Mouse (Mus musculus) limb, embryonic 10.5 days (tissue): ENCODE data around the gene Ulk2. TPM values are rescaled to one million over a fixed set of nuclear protein-coding genes. Genes with fewer than 3 reads are reported as not detected.
"Not testable (repeated sequence)": the region's sequence is repeated elsewhere in the genome, so short reads cannot be mapped to it uniquely, and the experiment has no call there.

ENCODE experiments used
- DNase-seq: peaks from one replicate; pipeline ENCODE4 v3.0.0-alpha.2; 2017; ENCODE audit warnings: low spot score
- H3K27ac ChIP-seq: fragments of 300-500 bp; sonication (generic); 2 replicates; pipeline ENCODE4 v1.5.1; 2016; ENCODE audit warnings: mild to moderate bottlenecking
- H3K27me3 ChIP-seq: fragments of 300-500 bp; sonication (generic); 2 replicates; pipeline ENCODE4 v1.6.1; 2016; ENCODE audit warnings: low read depth, mild to moderate bottlenecking; ENCODE audit not compliant: poor library complexity, severe bottlenecking
- H3K36me3 ChIP-seq: fragments of 300-500 bp; sonication (generic); 2 replicates; pipeline ENCODE4 v1.6.1; 2016; ENCODE audit warnings: mild to moderate bottlenecking, moderate library complexity
- H3K4me1 ChIP-seq: fragments of 300-500 bp; sonication (generic); 2 replicates; pipeline ENCODE4 v1.6.1; 2016
- H3K4me3 ChIP-seq: fragments of 300-500 bp; sonication (generic); 2 replicates; pipeline ENCODE4 v1.5.1; 2016; ENCODE audit warnings: mild to moderate bottlenecking, moderate library complexity
- H3K9me3 ChIP-seq: fragments of 300-500 bp; sonication (generic); replicated peaks from 2 replicates; pipeline ENCODE4 v1.6.1; 2016; ENCODE audit warnings: mild to moderate bottlenecking
- WGBS: fragments of 180-500 bp; shearing (Covaris S2); methylation state at CpG from one replicate; pipeline ENCODE4 v1.1.7; 2016; 5-methylcytosine and 5-hydroxymethylcytosine counted together
- polyA plus RNA-seq: library from polyadenylated mRNA; unstranded; fragments of >200 nt; fragmentation: Nextera tagmentation; extraction: Ambion mirVana; gene quantifications from 2 replicates; pipeline ENCODE4 v1.2.1, GENCODE M21; 2016

The Ulk2 gene
- 9.4 and 13.6 TPM in 2 replicates for polyA plus RNA-seq

DNA sequence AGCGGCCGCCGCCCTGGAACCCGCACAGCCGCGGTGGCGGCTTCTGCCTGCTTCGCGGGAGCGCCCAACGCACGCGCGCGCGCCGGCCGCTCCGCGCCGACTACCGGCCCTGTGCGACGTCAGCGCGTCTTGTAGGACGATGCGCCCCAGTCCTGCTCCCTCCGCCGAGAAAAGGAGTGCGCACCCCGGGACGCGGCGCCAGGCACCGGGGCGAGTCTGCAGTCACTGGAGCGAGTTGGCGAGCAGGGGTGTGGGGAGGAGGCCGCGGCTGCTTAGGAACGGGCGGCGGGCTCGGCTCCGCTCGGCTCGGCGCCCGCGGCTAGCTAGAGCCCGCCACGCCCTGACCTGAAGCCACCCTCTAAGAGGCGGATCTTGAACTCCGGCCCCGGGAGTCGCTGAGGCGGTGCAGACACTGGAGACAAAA is at the start of gene Ulk2:
Gene Ulk2, minus strand, starts transcription at position 86 of the 424 bp plus-strand sequence.
- Histone ChIP-seq H3K36me3 (peaks cover 4% of the 10 kb centered on the region; the same call in 1 of the 2 replicates), H3K4me1 (peaks cover 19% of the 10 kb centered on the region), H3K27ac (peak within 1 kb of the TSS; percentile 97), H3K27me3 (no peaks in the 10 kb centered on the region), H3K4me3 (peak within 1 kb of the TSS; percentile 95), H3K9me3 (no peaks in the 10 kb centered on the region)
- WGBS: under 1% methylated on average over 58 of the region's 58 CpGs
- DNase-seq: peak; percentile 90

GRCm38 (mm10) chr11:61882183-61882582 is 27.3 kb upstream of the Ulk2 start:
- Histone ChIP-seq H3K4me1 (no peaks in the 10 kb centered on the region), H3K27ac (no peak overlapping the region), H3K4me3 (no peak overlapping the region), H3K9me3 (no peaks in the 10 kb centered on the region), H3K27me3 (no peaks in the 10 kb centered on the region), H3K36me3 (peaks cover 91% of the 10 kb centered on the region)
- 87% methylated on average over 5 of the region's 5 CpGs for whole genome bisulfite sequencing
- no peak for DNase-seq

GRCm38 (mm10) chr11:61879921-61880320 is 25.0 kb upstream of the Ulk2 start:
- no peak overlapping the region for H3K4me3 ChIP-seq
- H3K27me3 ChIP-seq: no peaks in the 10 kb centered on the region
- no peaks in the 10 kb centered on the region for H3K4me1 ChIP-seq
- no peak for DNase-seq
- no peak overlapping the region for H3K27ac ChIP-seq
- H3K9me3 ChIP-seq: no peaks in the 10 kb centered on the region
- peaks cover 91% of the 10 kb centered on the region for H3K36me3 ChIP-seq

DNA sequence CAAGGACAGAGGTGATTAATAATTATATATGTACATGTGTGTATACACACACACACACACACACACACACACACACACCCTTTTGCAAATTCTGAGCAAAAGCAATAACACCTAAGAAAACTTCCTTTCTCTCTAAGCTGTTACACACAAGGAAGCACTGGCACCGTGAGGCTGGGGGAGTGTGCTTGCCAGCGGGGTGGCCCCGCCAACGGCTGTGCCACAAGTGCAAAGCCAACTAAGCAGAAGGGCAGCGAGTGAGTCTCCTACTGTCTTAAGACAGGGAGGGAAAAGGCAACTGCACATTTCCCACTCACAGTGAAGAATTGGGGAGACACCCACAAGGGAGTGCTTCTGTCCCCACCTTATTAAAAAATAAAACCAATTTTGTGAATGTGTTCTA is 17.0 kb upstream of the Ulk2 start:
- no peak for DNase-seq
- Histone ChIP-seq H3K9me3 (no peaks in the 10 kb centered on the region), H3K27ac (no peak overlapping the region), H3K36me3 (peaks cover 86% of the 10 kb centered on the region), H3K27me3 (no peaks in the 10 kb centered on the region), H3K4me3 (no peak overlapping the region), H3K4me1 (no peaks in the 10 kb centered on the region)
- 95% methylated on average over 5 of the region's 5 CpGs for WGBS

- DNase-seq: no peak
- H3K36me3 ChIP-seq: peaks cover 40% of the 10 kb centered on the region
- no peaks in the 10 kb centered on the region for H3K9me3 ChIP-seq
- no peaks in the 10 kb centered on the region for H3K27me3 ChIP-seq
- H3K27ac ChIP-seq: no peak overlapping the region
- no peak overlapping the region for H3K4me3 ChIP-seq
- no peaks in the 10 kb centered on the region for H3K4me1 ChIP-seq
These were observed 12.0 kb upstream of the Ulk2 start for GRCm38 (mm10) chr11:61866856-61867255.

DNA sequence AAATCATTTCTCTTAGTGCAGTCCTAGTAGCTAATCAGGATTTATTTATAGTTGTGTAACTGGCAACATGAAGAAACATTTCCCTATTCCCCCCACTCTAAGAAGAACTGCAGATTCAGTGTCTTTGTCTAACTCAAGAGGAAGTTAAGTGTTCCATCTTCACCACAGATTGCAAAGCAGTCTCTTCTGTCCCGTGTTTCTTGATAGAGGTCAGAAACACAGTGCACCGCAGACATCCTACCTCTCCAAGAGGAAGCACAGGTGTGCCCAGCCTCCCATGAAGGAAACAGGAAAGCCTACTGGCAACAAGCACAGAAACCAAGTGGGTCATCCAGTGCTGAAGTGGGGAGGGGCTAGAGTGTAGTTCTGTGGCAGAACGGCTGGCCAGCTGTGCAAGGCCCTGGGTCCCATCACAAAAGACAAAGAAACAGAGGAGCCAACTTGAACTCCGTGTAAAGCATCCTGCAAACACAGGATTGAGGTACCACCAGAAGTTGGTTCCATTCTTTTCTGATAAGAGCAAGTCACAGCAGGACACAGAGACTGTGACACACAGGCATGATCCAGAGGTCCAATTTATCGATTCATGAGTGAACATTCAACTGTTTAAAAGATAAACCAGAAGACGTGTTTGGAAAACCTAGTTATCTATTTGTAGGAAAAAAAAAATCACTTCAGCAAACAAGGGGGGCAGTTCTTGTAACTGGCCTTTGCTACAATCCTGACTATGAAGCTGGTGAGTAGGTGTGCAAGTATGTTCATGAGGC is 7.1 kb upstream of the Ulk2 start:
- H3K9me3 ChIP-seq: no peaks in the 10 kb centered on the region
- H3K4me3 ChIP-seq: no peak overlapping the region
- 0 out of 2 replicates have a peak, but pooled peaks cover 4% of the 10 kb centered on the region for H3K36me3 ChIP-seq
- H3K27me3 ChIP-seq: no peaks in the 10 kb centered on the region
- no peak overlapping the region for H3K27ac ChIP-seq
- WGBS: 81% methylated on average over 6 of the region's 6 CpGs
- no peaks in the 10 kb centered on the region for H3K4me1 ChIP-seq
- DNase-seq: no peak

GRCm38 (mm10) chr11:61859316-61859715 is 4.4 kb upstream of the Ulk2 start:
- peaks cover 10% of the 10 kb centered on the region for H3K4me1 ChIP-seq
- no peaks in the 10 kb centered on the region for H3K36me3 ChIP-seq
- H3K27ac ChIP-seq: no peak overlapping the region
- no peaks in the 10 kb centered on the region for H3K27me3 ChIP-seq
- no peak overlapping the region for H3K4me3 ChIP-seq
- H3K9me3 ChIP-seq: no peaks in the 10 kb centered on the region
- no peak for DNase-seq
- WGBS: 90% methylated on average over 1 of the region's 1 CpGs

DNA sequence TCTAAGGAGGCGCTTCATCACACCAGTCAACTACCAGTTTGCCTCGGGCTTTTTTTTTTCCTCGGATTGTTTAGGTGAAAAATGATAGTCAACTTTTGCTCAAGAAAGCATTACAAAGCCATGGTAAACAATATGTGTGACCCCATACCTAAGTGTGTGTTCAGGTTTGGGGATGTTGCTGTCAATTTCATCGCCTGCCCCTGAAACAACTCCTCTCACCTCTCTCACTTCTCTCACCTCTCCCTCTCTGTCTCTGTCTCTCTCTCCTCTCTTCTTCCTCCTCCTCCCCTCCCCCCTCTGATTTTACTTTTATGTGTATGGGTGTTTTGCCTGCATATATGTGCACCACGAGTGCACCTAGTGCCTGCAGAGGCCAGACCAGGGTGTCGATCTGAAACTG is 666 bp upstream of the Ulk2 start:
- Histone ChIP-seq H3K4me3 (peak overlapping the region; percentile 95), H3K4me1 (peaks cover 19% of the 10 kb centered on the region), H3K27ac (peak overlapping the region; percentile 97), H3K27me3 (no peaks in the 10 kb centered on the region), H3K36me3 (peaks cover 2% of the 10 kb centered on the region; the same call in 1 of the 2 replicates), H3K9me3 (no peaks in the 10 kb centered on the region)
- no peak for DNase-seq
- 44% methylated on average over 6 of the region's 6 CpGs for WGBS

DNA sequence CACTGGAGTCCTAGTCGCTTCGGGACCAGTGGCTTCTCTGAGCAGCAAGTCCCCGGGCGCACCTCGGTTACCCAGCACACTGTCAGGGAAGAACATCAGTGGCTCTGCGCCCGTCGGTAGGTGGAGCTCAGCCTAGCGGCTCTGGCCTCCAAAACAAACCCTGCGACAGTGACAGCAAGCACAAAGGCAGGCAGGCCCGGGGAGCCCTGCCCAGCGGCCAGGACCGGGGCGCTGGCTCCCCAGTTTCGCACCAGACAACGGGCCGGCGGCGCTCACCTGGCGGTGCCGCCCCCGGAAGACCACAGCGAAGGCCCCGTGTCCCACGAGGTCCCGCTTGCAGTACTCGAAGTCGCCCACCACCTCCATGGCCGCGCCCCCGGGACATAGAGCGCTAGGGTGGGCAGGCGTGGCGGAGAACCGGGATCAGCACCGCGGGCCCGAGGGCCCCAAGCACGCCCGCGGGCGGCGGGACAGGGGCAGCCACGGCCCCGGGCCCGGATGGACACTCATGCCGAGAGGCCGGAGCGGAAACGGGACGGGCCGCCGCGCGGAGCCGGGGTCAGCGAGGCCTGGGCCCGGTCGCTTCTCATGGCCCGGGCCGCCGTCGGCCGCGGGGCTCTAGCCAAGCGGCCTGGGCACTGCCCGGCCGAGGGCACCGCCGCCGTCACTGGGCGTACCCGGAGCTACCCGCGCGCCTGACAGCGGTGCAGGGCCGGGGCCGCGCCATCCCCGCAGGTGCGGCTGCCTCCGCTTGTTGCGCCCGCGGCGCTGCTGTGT is 474 bp downstream of the Ulk2 start:
- Histone ChIP-seq H3K27ac (peak overlapping the region; percentile 97), H3K9me3 (no peaks in the 10 kb centered on the region), H3K36me3 (peaks cover 4% of the 10 kb centered on the region; the same call in 1 of the 2 replicates), H3K27me3 (no peaks in the 10 kb centered on the region), H3K4me1 (peaks cover 19% of the 10 kb centered on the region), H3K4me3 (peak overlapping the region; percentile 95)
- WGBS: under 1% methylated on average over 78 of the region's 87 CpGs
- DNase-seq: peak; percentile 84

GRCm38 (mm10) chr11:61853659-61854058 is 1.2 kb downstream of the Ulk2 start:
- Histone ChIP-seq H3K36me3 (peaks cover 4% of the 10 kb centered on the region; the same call in 1 of the 2 replicates), H3K27ac (peak overlapping the region; percentile 97), H3K4me3 (peak overlapping the region; percentile 95), H3K27me3 (no peaks in the 10 kb centered on the region), H3K9me3 (no peaks in the 10 kb centered on the region), H3K4me1 (peaks cover 19% of the 10 kb centered on the region)
- DNase-seq: no peak
- WGBS: 23% methylated on average over 5 of the region's 5 CpGs

DNA sequence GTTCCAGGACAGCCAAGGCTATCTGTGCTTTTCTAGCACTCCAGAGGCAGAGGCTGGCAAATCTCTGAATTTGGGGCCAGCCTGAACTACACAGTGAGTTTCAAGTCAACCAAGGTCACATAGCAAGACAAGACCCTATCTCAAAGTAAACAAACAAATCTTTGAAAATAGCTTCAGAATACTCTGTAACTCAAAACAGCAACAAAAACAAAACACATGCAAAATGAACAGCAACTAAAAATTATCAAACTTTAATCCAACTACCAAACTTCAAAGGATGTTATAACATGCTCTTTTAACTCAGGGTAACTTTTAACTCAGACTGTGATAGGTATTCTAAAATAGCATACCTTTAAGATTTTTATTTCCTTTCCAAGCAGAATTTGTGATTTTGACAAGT is 2.0 kb downstream of the Ulk2 start:
- Histone ChIP-seq H3K4me3 (no peak overlapping the region), H3K4me1 (peaks cover 19% of the 10 kb centered on the region), H3K36me3 (peaks cover 4% of the 10 kb centered on the region; the same call in 1 of the 2 replicates), H3K27ac (no peak overlapping the region), H3K9me3 (no peaks in the 10 kb centered on the region), H3K27me3 (no peaks in the 10 kb centered on the region)
- DNase-seq: no peak

DNA sequence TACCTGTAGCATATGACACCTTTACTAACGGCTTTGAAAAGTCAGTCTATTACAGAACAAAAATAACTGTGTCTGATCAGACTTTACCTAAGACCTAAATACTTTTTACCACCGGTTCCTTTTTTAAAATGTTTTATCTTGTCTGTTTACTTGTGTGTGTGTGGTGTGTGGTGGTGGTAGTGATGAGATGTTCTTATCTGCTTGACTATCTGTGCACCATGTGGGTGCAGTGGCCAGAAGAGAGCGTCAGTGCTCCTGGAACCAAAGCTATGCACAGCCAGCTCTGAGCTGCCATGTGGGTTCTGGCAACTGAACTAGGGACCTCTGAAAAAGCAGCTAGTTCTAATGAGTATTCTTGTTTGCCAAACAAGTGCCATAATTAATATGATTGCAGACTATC is 3.7 kb downstream of the Ulk2 start:
- H3K27ac ChIP-seq: no peak overlapping the region
- H3K4me1 ChIP-seq: peaks cover 19% of the 10 kb centered on the region
- H3K27me3 ChIP-seq: no peaks in the 10 kb centered on the region
- H3K9me3 ChIP-seq: no peaks in the 10 kb centered on the region
- H3K36me3 ChIP-seq: peaks cover 4% of the 10 kb centered on the region; the same call in 1 of the 2 replicates
- DNase-seq: no peak
- WGBS: 84% methylated on average over 3 of the region's 3 CpGs
- no peak overlapping the region for H3K4me3 ChIP-seq

GRCm38 (mm10) chr11:61840663-61841062 is 14.2 kb downstream of the Ulk2 start:
- H3K4me1 ChIP-seq, H3K27ac ChIP-seq, DNase-seq, H3K9me3 ChIP-seq, H3K4me3 ChIP-seq, H3K27me3 ChIP-seq: not testable (repeated sequence)
- 64% methylated on average over 3 of the region's 3 CpGs for WGBS
- peaks cover 45% of the 10 kb centered on the region for H3K36me3 ChIP-seq
